Mouse (Mus musculus) kidney, postnatal 0 days (tissue): ENCODE data around the gene Ubb. TPM values are rescaled to one million over a fixed set of nuclear protein-coding genes. Genes with fewer than 3 reads are reported as not detected.
A peak's percentile ranks its signal among the peaks of the same experiment; 100 is the strongest.

Source experiments
- ATAC-seq: fragments of 200-750 bp; cut with Nextera tagmentation; replicated peaks from 2 replicates; pipeline ENCODE4 v1.8.0; 2017; ENCODE audit warnings: low read depth, moderate number of reproducible peaks, moderate TSS enrichment, moderate library complexity; ENCODE audit not compliant: low FRiP score
- DNase-seq: peaks from one replicate; pipeline ENCODE4 v3.0.0-alpha.2; 2016; ENCODE audit warnings: low spot score
- H3K27ac ChIP-seq: fragments of 300-500 bp; sonication (generic); 2 replicates; pipeline ENCODE4 v1.5.1; 2014; ENCODE audit warnings: mild to moderate bottlenecking
- H3K27me3 ChIP-seq: fragments of 300-500 bp; sonication (generic); 2 replicates; pipeline ENCODE4 v1.6.1; 2014; ENCODE audit warnings: low read length, mixed read lengths; ENCODE audit not compliant: insufficient read depth
- H3K36me3 ChIP-seq: fragments of 300-500 bp; sonication (generic); 2 replicates; pipeline ENCODE4 v1.6.1; 2014; ENCODE audit warnings: low read length, mixed read lengths; ENCODE audit not compliant: insufficient read depth
- H3K4me1 ChIP-seq: fragments of 300-500 bp; sonication (generic); replicated peaks from 2 replicates; pipeline ENCODE4 v1.6.1; 2014; ENCODE audit warnings: antibody characterized with exemption, low read length, mixed read lengths; ENCODE audit not compliant: insufficient read depth
- H3K4me2 ChIP-seq: fragments of 300-500 bp; sonication (generic); 2 replicates; pipeline ENCODE4 v1.6.1; 2014; ENCODE audit warnings: mild to moderate bottlenecking, low read length, moderate library complexity, mixed read lengths
- H3K4me3 ChIP-seq: fragments of 300-500 bp; sonication (generic); replicated peaks from 2 replicates; pipeline ENCODE4 v1.5.1; 2014; ENCODE audit warnings: low read depth, low read length
- H3K9ac ChIP-seq: fragments of 300-500 bp; sonication (generic); 2 replicates; pipeline ENCODE4 v1.6.1; 2014; ENCODE audit warnings: low read depth, low read length
- H3K9me3 ChIP-seq: fragments of 300-500 bp; sonication (generic); replicated peaks from 2 replicates; pipeline ENCODE4 v1.6.1; 2016; ENCODE audit warnings: low read length, inconsistent platforms, mixed read lengths
- CTCF ChIP-seq: IDR thresholded peaks from 2 replicates; pipeline ENCODE4 v1.5.1; 2016; ENCODE audit warnings: antibody characterized with exemption, low read depth, mild to moderate bottlenecking, moderate library complexity
- WGBS: fragments of 180-500 bp; shearing (Covaris S2); extraction: QIAGEN DNeasy Blood & Tissue Kit; methylation state at CpG from one replicate; pipeline ENCODE4 v1.1.7; 2014; 5-methylcytosine and 5-hydroxymethylcytosine counted together
- polyA plus RNA-seq: library from polyadenylated mRNA; unstranded; fragments of >200 nt; fragmentation: Nextera tagmentation; extraction: Ambion mirVana; gene quantifications from 2 replicates; pipeline ENCODE4 v1.2.1, GENCODE M21; 2015

The Ubb gene
- polyA plus RNA-seq, 1 experiment from 2014 or later, result 2,759 TPM

- Histone ChIP-seq H3K4me1 (no peaks in the 10 kb centered on the region), H3K36me3 (no peaks in the 10 kb centered on the region), H3K9me3 (no peaks in the 10 kb centered on the region), H3K27me3 (no peaks in the 10 kb centered on the region), H3K4me2 (no peak overlapping the region), H3K27ac (no peak overlapping the region), H3K9ac (no peak overlapping the region), H3K4me3 (no peak overlapping the region)
- TF ChIP-seq CTCF, result no peak
- no peak for DNase-seq
- WGBS, result 91% methylated on average over 5 of the region's 5 CpGs
- ATAC-seq, result no peak
Measured at GRCm38 (mm10) chr11:62587034-62587433, 36.1 kb downstream of the Ubb start.

DNA sequence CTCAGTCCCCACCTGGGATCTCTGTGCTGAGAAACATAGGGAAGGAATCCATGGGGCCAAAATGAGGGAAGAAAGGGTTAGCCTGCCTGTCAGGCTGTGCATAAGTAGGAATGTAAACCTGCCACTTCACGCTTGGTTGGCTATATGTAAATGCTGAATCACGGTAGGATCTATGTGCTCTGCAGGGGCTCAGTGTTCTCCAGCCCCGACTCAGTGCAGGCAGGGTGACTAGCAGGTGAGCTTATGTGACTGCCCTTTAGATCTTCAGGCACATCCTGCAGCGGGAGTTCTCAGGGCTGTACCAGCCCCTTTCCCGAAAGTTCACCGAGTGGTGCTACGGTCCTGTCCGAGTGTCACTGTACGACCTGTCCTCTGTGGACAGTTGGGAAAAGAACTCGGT, 38.4 kb downstream of the Ubb start:
- H3K4me1 ChIP-seq, result no peaks in the 10 kb centered on the region
- 70% methylated on average over 10 of the region's 10 CpGs for WGBS
- no peaks in the 10 kb centered on the region for H3K9me3 ChIP-seq
- DNase-seq, result no peak
- no peak overlapping the region for H3K4me2 ChIP-seq
- TF ChIP-seq CTCF, result no peak
- no peak overlapping the region for H3K4me3 ChIP-seq
- H3K27me3 ChIP-seq, result no peaks in the 10 kb centered on the region
- no peak overlapping the region for H3K9ac ChIP-seq
- H3K36me3 ChIP-seq, result no peaks in the 10 kb centered on the region
- no peak overlapping the region for H3K27ac ChIP-seq
- no peak for ATAC-seq

DNA sequence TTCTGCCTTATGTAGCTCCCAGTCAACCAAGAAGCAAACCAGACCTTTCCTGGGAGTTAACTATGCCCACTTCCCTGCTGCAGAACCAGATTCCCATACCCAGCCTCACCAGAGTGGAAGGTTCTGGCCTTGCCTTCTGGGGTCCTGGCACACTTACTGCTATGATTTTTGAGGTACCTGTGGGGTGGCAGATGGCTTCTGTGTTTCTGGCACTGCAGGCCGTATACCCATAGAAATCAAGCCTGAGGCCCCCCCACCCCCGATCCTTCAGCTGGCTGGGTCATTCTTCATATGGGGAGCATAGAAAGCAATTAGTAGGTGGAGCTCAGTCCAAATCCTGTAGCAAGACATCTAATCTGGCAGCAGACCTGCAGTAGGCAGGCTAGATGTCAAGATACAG, 40.1 kb downstream of the Ubb start:
- no peak for DNase-seq
- H3K4me2 ChIP-seq, result no peak overlapping the region
- no peak overlapping the region for H3K9ac ChIP-seq
- no peaks in the 10 kb centered on the region for H3K4me1 ChIP-seq
- no peaks in the 10 kb centered on the region for H3K27me3 ChIP-seq
- H3K27ac ChIP-seq, result no peak overlapping the region
- no peak for TF ChIP-seq CTCF
- WGBS, result 85% methylated on average over 2 of the region's 2 CpGs
- no peaks in the 10 kb centered on the region for H3K9me3 ChIP-seq
- no peak for ATAC-seq
- no peaks in the 10 kb centered on the region for H3K36me3 ChIP-seq
- H3K4me3 ChIP-seq, result no peak overlapping the region

DNA sequence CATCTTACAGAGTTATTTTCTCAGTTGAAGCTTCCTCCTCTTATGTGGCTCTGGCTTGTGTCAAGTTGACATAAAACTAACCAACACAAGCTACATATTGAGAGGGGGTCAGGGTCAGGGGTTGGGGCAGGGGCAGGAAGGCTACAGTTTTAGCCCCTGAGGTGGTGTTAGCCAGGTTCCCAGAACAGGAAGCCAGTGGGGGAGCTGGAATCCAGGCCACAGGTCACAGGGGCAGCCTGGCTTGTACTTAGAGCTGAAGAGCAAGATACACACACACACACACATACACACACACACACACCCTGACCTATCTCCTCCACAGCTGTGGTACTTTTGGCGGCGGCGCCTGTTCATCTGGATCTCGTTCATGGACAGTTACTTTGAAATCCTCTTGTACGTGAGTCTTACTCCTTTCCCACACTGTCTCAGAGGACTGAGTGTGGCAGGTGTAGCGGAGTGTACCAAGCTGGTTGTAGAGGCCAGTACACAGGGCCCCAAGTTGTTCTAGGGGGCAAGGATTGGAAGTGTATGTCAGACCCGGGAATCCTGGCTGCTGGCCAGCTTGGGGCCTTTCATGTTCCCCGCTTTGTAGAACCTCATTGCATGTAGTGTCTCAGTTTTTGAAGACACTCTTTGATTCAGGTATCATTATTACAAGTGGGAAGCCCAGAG, 41.1 kb downstream of the Ubb start:
- H3K36me3 ChIP-seq, result no peaks in the 10 kb centered on the region
- no peak overlapping the region for H3K4me2 ChIP-seq
- H3K27ac ChIP-seq, result no peak overlapping the region
- no peaks in the 10 kb centered on the region for H3K4me1 ChIP-seq
- no peak overlapping the region for H3K9ac ChIP-seq
- no peaks in the 10 kb centered on the region for H3K9me3 ChIP-seq
- no peak overlapping the region for H3K4me3 ChIP-seq
- no peak for TF ChIP-seq CTCF
- DNase-seq, result no peak
- 74% methylated on average over 8 of the region's 8 CpGs for WGBS
- no peaks in the 10 kb centered on the region for H3K27me3 ChIP-seq
- no peak for ATAC-seq

- DNase-seq, result no peak
- no peak overlapping the region for H3K4me2 ChIP-seq
- no peaks in the 10 kb centered on the region for H3K9me3 ChIP-seq
- H3K36me3 ChIP-seq, result no peaks in the 10 kb centered on the region
- TF ChIP-seq CTCF, result no peak
- no peak for ATAC-seq
- WGBS, result 75% methylated on average over 4 of the region's 4 CpGs
- H3K9ac ChIP-seq, result no peak overlapping the region
- H3K27ac ChIP-seq, result no peak overlapping the region
- H3K4me1 ChIP-seq, result no peaks in the 10 kb centered on the region
- no peaks in the 10 kb centered on the region for H3K27me3 ChIP-seq
- H3K4me3 ChIP-seq, result no peak overlapping the region
Measured at GRCm38 (mm10) chr11:62598571-62598970, 47.6 kb downstream of the Ubb start.

DNA sequence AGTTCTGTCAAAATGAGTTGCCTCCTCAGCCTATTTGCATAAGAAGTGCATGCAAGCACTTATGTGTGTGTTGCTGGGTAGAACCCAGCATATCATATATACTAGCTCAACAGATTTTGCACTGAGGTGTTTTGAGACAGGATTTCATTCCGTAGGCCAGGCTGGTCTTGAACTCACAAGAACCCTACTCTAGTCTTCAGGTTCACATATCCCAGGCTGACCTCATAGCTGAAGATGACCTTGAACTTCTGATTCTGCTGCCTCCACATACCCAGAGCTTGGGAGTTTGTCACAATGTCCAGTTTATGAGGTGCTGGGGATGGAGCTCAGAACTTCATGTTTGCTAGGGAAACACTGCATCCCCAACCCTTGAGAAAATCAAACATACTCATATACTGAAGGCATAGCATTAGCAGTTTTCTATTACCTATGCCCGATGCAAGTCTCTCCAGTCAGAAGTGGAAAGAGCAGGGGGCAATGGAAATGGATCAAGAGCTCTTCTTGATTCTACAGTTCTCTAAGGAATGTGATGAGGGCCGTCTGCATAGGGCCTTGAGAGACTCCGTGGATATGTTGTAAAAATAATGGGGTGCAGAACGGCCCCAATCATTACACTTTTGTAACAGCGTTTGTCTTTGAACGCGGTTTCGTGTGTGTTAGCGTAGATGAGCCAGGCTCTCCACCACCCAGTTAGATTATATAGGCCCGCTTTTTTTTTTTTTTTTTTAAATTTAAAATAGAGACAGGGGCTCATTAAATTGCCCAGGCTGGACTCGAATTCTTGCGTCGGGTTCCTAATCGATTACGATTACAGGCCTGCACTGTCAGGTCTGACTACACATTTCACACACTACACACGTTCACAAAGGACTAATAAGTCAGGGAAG, 51.0 kb downstream of the Ubb start:
- Histone ChIP-seq H3K9ac (peak overlapping the region; percentile 44; the same call in 1 of the 2 replicates), H3K4me3 (peak overlapping the region; percentile 69), H3K27ac (peak overlapping the region; percentile 70), H3K36me3 (peaks cover 13% of the 10 kb centered on the region), H3K27me3 (no peaks in the 10 kb centered on the region), H3K9me3 (no peaks in the 10 kb centered on the region), H3K4me1 (0 out of 2 replicates have a peak, but pooled peaks cover 6% of the 10 kb centered on the region), H3K4me2 (peak overlapping the region; percentile 49)
- ATAC-seq, result no peak
- TF ChIP-seq CTCF, result no peak
- 12% methylated on average over 17 of the region's 17 CpGs for WGBS
- DNase-seq, result no peak

Other genes starting within 250 kb of the Ubb start
- gene Pigl, start 92.7 kb upstream of the Ubb start, polyA plus RNA-seq, result 8.3 and 8.9 TPM in 2 replicates
- 123 and 130 TPM in 2 replicates for gene Ncor1, start 92.6 kb upstream of the Ubb start, polyA plus RNA-seq
- gene Cenpv, start 11.9 kb upstream of the Ubb start, polyA plus RNA-seq, result 17.1 and 17.6 TPM in 2 replicates
- 1.7 and 2.4 TPM in 2 replicates for gene Trpv2, start 23.3 kb downstream of the Ubb start, polyA plus RNA-seq
- 12.6 and 14.8 TPM in 2 replicates for gene Lrrc75a, start 97.4 kb downstream of the Ubb start, polyA plus RNA-seq
- 70.8 and 73.1 TPM in 2 replicates for gene Mmgt2, start 97.5 kb downstream of the Ubb start, polyA plus RNA-seq
- gene Zfp287, start 180.7 kb downstream of the Ubb start, polyA plus RNA-seq, result 4.5 and 5.0 TPM in 2 replicates
- 0.45 TPM in 1 of 2 replicates, not detected in the other for gene Gm10428, start 201.9 kb downstream of the Ubb start, polyA plus RNA-seq
- 10.8 and 11.4 TPM in 2 replicates for gene Zfp286, start 238.3 kb downstream of the Ubb start, polyA plus RNA-seq